Mouse (Mus musculus) lung, postnatal 0 days (tissue): ENCODE measurements around the gene Syne3. TPM values are rescaled to one million over a fixed set of nuclear protein-coding genes. Genes with fewer than 3 reads are reported as not detected.

Source experiments
- ATAC-seq: fragments of 200-750 bp; cut with Nextera tagmentation; 2 replicates; pipeline ENCODE4 v1.8.0; 2017; ENCODE audit warnings: moderate library complexity
- DNase-seq: peaks from one replicate; pipeline ENCODE4 v3.0.0-alpha.2; 2016; ENCODE audit warnings: low spot score
- H3K27ac ChIP-seq: fragments of 300-500 bp; sonication (generic); 2 replicates; pipeline ENCODE4 v1.5.1; 2014; ENCODE audit warnings: antibody characterized with exemption, mild to moderate bottlenecking, low read length, mixed read lengths
- H3K27me3 ChIP-seq: fragments of 300-500 bp; sonication (generic); replicated peaks from 2 replicates; pipeline ENCODE4 v1.6.1; 2014; ENCODE audit warnings: low read length, mixed read lengths; ENCODE audit not compliant: insufficient read depth
- H3K36me3 ChIP-seq: fragments of 300-500 bp; sonication (generic); 2 replicates; pipeline ENCODE4 v1.6.1; 2014; ENCODE audit warnings: low read length, mixed read lengths; ENCODE audit not compliant: insufficient read depth
- H3K4me1 ChIP-seq: fragments of 300-500 bp; sonication (generic); 2 replicates; pipeline ENCODE4 v1.6.1; 2014; ENCODE audit warnings: antibody characterized with exemption, low read depth, low read length, mixed read lengths; ENCODE audit not compliant: insufficient read depth
- H3K4me2 ChIP-seq: fragments of 300-500 bp; sonication (generic); replicated peaks from 2 replicates; pipeline ENCODE4 v1.6.1; 2014; ENCODE audit warnings: low read depth, mild to moderate bottlenecking, low read length, moderate library complexity, mixed read lengths
- H3K4me3 ChIP-seq: fragments of 300-500 bp; sonication (generic); 2 replicates; pipeline ENCODE4 v1.5.1; 2014; ENCODE audit warnings: low read depth, low read length
- H3K9ac ChIP-seq: fragments of 300-500 bp; sonication (generic); replicated peaks from 2 replicates; pipeline ENCODE4 v1.6.1; 2014; ENCODE audit warnings: low read depth, mild to moderate bottlenecking
- H3K9me3 ChIP-seq: fragments of 300-500 bp; sonication (generic); 2 replicates; pipeline ENCODE4 v1.6.1; 2016; ENCODE audit warnings: low read length, mixed read lengths
- CTCF ChIP-seq: IDR thresholded peaks from 2 replicates; pipeline ENCODE4 v1.5.1; 2016; ENCODE audit warnings: antibody characterized with exemption, mild to moderate bottlenecking
- EP300 ChIP-seq: IDR thresholded peaks from 2 replicates; pipeline ENCODE4 v1.6.1; 2016; ENCODE audit warnings: antibody characterized with exemption, mild to moderate bottlenecking, control low read depth
- WGBS: fragments of 180-500 bp; shearing (Covaris S2); extraction: QIAGEN DNeasy Blood & Tissue Kit; methylation state at CpG from one replicate; pipeline ENCODE4 v1.1.7; 2014; 5-methylcytosine and 5-hydroxymethylcytosine counted together
- polyA plus RNA-seq: library from polyadenylated mRNA; unstranded; fragments of >200 nt; fragmentation: Nextera tagmentation; extraction: Ambion mirVana; gene quantifications from 2 replicates; pipeline ENCODE4 v1.2.1, GENCODE M21; 2015

Gene Syne3
- polyA plus RNA-seq, 1 experiment from 2014 or later: 1.2 TPM

- H3K4me1 ChIP-seq: no peaks in the 10 kb centered on the region
- H3K4me2 ChIP-seq: no peak overlapping the region
- no peak overlapping the region for H3K4me3 ChIP-seq
- no peaks in the 10 kb centered on the region for H3K27me3 ChIP-seq
- DNase-seq: no peak
- no peak overlapping the region for H3K27ac ChIP-seq
- TF ChIP-seq CTCF (no peak), EP300 (no peak)
- no peaks in the 10 kb centered on the region for H3K9me3 ChIP-seq
- 70% methylated on average over 13 of the region's 13 CpGs for WGBS
- H3K9ac ChIP-seq: no peak overlapping the region
- H3K36me3 ChIP-seq: no peaks in the 10 kb centered on the region
- peak; percentile 51 for ATAC-seq
These were observed 18.7 kb downstream of the Syne3 start for GRCm38 (mm10) chr12:104990741-104991454.

- H3K4me3 ChIP-seq: no peak overlapping the region
- DNase-seq (no peak), ATAC-seq (no peak)
- no peaks in the 10 kb centered on the region for H3K36me3 ChIP-seq
- no peak overlapping the region for H3K27ac ChIP-seq
- H3K9ac ChIP-seq: no peak overlapping the region
- no peaks in the 10 kb centered on the region for H3K4me1 ChIP-seq
- no peaks in the 10 kb centered on the region for H3K9me3 ChIP-seq
- WGBS: 85% methylated on average over 7 of the region's 7 CpGs
- H3K27me3 ChIP-seq: no peaks in the 10 kb centered on the region
- H3K4me2 ChIP-seq: no peak overlapping the region
- no peak for TF ChIP-seq CTCF
- TF ChIP-seq EP300: no peak
These were observed 21.7 kb downstream of the Syne3 start for GRCm38 (mm10) chr12:104987936-104988335.

- H3K27me3 ChIP-seq: no peaks in the 10 kb centered on the region
- WGBS: 83% methylated on average over 9 of the region's 9 CpGs
- TF ChIP-seq CTCF (no peak), EP300 (no peak)
These were observed 22.8 kb downstream of the Syne3 start for GRCm38 (mm10) chr12:104986781-104987180.

DNA sequence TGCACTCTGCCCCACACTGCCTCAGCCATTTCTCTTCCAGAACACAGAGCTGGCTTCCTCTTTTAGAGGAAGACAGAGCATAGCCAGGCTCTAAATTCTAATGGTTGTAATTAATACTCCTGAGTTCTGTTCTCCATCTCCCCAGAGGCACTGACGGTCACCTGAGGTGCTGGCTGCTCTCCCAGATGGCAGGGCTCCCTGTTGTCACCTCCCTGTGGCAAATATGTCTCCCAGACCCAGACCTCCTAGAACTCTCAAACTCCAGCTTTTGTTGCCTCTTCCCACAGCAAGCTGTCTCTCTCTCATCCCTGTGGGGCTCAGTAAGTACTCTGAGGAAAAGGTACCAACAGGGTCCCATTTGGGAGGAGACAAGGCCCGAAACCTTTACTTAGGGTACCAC is 23.6 kb downstream of the Syne3 start:
- no peaks in the 10 kb centered on the region for H3K9me3 ChIP-seq
- no peak overlapping the region for H3K27ac ChIP-seq
- ATAC-seq (no peak), DNase-seq (no peak)
- H3K4me1 ChIP-seq: no peaks in the 10 kb centered on the region
- no peaks in the 10 kb centered on the region for H3K27me3 ChIP-seq
- 89% methylated on average over 2 of the region's 2 CpGs for WGBS
- no peaks in the 10 kb centered on the region for H3K36me3 ChIP-seq
- H3K9ac ChIP-seq: no peak overlapping the region
- no peak overlapping the region for H3K4me3 ChIP-seq
- no peak for TF ChIP-seq EP300
- TF ChIP-seq CTCF: no peak
- H3K4me2 ChIP-seq: no peak overlapping the region

More at GRCm38 (mm10) chr12:104986781-104987180, 22.8 kb downstream of the Syne3 start:
- ATAC-seq (no peak), DNase-seq (no peak)
- Histone ChIP-seq H3K27ac (no peak overlapping the region), H3K9me3 (no peaks in the 10 kb centered on the region), H3K4me2 (no peak overlapping the region), H3K36me3 (no peaks in the 10 kb centered on the region), H3K4me3 (no peak overlapping the region), H3K4me1 (no peaks in the 10 kb centered on the region), H3K9ac (no peak overlapping the region)

DNA sequence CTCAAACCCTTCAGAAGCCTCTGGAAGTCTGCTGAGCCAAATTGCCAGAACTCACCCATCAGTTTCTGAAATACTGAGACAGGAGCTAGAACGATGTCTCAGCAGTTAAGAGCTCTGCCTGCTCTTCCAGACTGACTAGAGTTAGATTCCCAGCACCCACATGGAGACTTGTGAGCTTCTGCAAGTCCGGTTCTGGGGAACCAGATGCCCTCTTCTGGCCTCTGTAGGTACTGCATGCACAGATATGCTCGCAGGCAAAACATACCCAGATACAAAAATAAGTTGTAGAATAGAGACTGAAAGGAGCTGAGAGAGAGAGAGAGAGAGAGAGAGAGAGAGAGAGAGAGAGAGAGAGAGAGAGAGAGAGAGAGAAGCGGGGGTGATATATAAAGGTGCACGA is 24.5 kb downstream of the Syne3 start:
- 70% methylated on average over 5 of the region's 5 CpGs for WGBS

DNA sequence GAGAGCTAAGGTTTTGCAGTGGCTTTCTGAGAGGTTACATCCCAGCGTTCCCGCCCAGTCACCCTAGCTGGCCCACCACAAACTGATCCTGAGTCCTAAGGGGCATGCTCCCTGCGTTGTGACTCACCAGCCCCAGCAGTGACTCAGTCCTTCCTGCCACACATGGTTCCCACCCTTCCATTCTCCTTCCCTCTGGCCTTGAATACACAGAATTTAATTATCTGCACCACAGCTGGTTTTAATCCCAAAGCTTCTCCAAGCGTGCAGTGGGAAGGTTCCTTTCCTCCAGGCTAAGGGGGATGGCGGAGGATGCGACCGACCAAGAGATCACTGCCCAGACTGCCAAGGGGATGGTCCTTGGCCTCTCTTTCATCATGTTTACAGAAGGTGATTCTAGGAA is 26.1 kb downstream of the Syne3 start:
- ATAC-seq (no peak), DNase-seq (no peak)
- Histone ChIP-seq H3K4me1 (no peaks in the 10 kb centered on the region), H3K27me3 (no peaks in the 10 kb centered on the region), H3K9me3 (no peaks in the 10 kb centered on the region), H3K36me3 (no peaks in the 10 kb centered on the region), H3K27ac (no peak overlapping the region), H3K4me3 (no peak overlapping the region), H3K9ac (no peak overlapping the region), H3K4me2 (no peak overlapping the region)
- TF ChIP-seq EP300: no peak
- no peak for TF ChIP-seq CTCF
- 67% methylated on average over 7 of the region's 7 CpGs for WGBS

More for the DNA sequence above, 24.5 kb downstream of the Syne3 start:
- ATAC-seq (no peak), DNase-seq (no peak)
- H3K27ac ChIP-seq: no peak overlapping the region
- no peaks in the 10 kb centered on the region for H3K4me1 ChIP-seq
- H3K27me3 ChIP-seq: no peaks in the 10 kb centered on the region
- no peak overlapping the region for H3K9ac ChIP-seq
- no peak overlapping the region for H3K4me2 ChIP-seq
- no peaks in the 10 kb centered on the region for H3K36me3 ChIP-seq
- H3K4me3 ChIP-seq: no peak overlapping the region
- TF ChIP-seq EP300 (no peak), CTCF (peak; percentile 52)
- no peaks in the 10 kb centered on the region for H3K9me3 ChIP-seq
